Mouse (Mus musculus) lung, adult 18-20 months (tissue): ENCODE results near the gene Gm28171.
"Not testable (repeated sequence)": the region's sequence is repeated elsewhere in the genome, so short reads cannot be mapped to it uniquely, and the experiment has no call there.

Experiments used
- DNase-seq, 2 experiments: peaks; one replicate each; pipeline ENCODE4 v3.0.0; 2022; ENCODE audit warnings: mixed read lengths in 2 of 2

Gene Gm28171

DNA sequence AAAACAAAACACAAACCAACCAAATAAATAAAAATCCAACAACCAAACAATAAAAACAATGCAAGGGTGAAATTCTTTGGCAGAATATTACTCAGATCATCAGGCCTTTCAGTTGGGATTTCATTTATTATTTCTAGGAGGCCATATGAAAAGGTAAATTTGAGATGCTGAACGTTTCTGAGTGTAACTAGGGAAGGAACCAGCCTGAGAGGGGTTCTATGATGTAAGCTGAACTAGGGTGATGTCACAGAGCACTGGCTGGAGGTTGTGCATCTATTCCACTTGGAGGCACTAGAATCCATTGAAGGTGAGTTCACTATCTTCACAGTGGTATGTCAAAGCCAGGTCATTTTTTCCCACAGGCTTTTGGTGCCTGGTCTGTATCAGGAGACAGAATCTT, at the start of gene Gm28171:
Gene Gm28171 (plus strand): TSS at position 301 of the 400 bp plus-strand sequence.
- DNase-seq: not testable (repeated sequence)
